ENCODE assay signal across 31 mouse cellular contexts in the genomic region with DNA sequence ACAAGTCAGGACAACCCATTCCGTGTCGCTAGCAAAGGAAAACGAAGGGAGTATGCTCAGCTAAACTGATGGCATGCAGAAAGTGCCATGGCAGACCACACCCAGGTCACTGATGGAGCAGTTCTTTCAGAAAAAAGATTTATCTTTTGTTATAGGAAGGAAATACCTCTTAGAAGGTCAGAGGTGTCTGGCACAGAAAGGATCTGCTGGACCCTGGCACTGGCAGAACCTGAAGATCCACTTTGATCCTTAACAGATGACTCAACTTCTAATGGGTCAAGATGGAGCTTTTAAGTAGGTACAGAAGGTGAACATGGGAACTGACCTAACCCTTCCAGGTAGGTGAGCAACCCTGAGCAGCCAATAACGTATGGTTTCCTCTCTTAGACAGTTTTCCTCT. TPM values are rescaled to one million over a fixed set of nuclear protein-coding genes. Genes with fewer than 3 reads are reported as not detected.
"Had no signal": no experiment of that assay in that cellular context is flagged by ENCODE, and none has a peak within 500 bp of the region (broad histone marks: within the 10 kb centered on the region; RNA-seq: fewer than 3 reads in every experiment).

No protein-coding gene starts in this region.

- ATAC-seq: forebrain, embryonic 13.5 days; forebrain, embryonic 14.5 days; forebrain, embryonic 15.5 days; forebrain, embryonic 16.5 days; forebrain, postnatal 0 days had no signal

- H3K36me3 ChIP-seq: embryonic facial prominence, embryonic 10.5 days; embryonic facial prominence, embryonic 12.5 days; embryonic facial prominence, embryonic 13.5 days; embryonic facial prominence, embryonic 15.5 days; forebrain, embryonic 10.5 days; forebrain, embryonic 12.5 days; forebrain, embryonic 15.5 days had no signal

- H3K27ac ChIP-seq: embryonic facial prominence, embryonic 10.5 days; embryonic facial prominence, embryonic 12.5 days; embryonic facial prominence, embryonic 13.5 days; embryonic facial prominence, embryonic 15.5 days; forebrain, embryonic 10.5 days; forebrain, embryonic 12.5 days; forebrain, embryonic 13.5 days; forebrain, embryonic 15.5 days; gastrocnemius, adult 2 months; heart, adult 2 months had no signal

- H3K9me3 ChIP-seq: embryonic facial prominence, embryonic 10.5 days; embryonic facial prominence, embryonic 12.5 days; embryonic facial prominence, embryonic 13.5 days; embryonic facial prominence, embryonic 15.5 days; forebrain, embryonic 10.5 days; forebrain, embryonic 12.5 days; forebrain, embryonic 13.5 days; forebrain, embryonic 15.5 days had no signal

- DNase-seq: cerebellum, adult 18-20 months; cerebellum, adult 2 months; cerebellum, adult 8-10 months; cerebellum, adult 9-10 months; cerebellum, adult 9-11 months; cerebellum, postnatal 10 days; cerebellum, postnatal 14 days; cerebellum, postnatal 25 days; cerebellum, postnatal 36 days; embryo, embryonic 11 days; forebrain, postnatal 0 days; gastrocnemius, adult 2 months; gastrocnemius, postnatal 10 days; gastrocnemius, postnatal 14 days; gastrocnemius, postnatal 25 days; gastrocnemius, postnatal 36 days; heart, adult 18-20 months; heart, adult 2 months had no signal

- H3K4me3 ChIP-seq: embryonic facial prominence, embryonic 10.5 days; embryonic facial prominence, embryonic 12.5 days; embryonic facial prominence, embryonic 13.5 days; embryonic facial prominence, embryonic 15.5 days; erythroblast, embryonic 14.5 days; forebrain, embryonic 10.5 days; forebrain, embryonic 12.5 days; forebrain, embryonic 13.5 days; forebrain, embryonic 15.5 days; gastrocnemius, adult 2 months; heart, adult 2 months had no signal

- H3K9ac ChIP-seq: embryonic facial prominence, embryonic 12.5 days; embryonic facial prominence, embryonic 13.5 days; embryonic facial prominence, embryonic 15.5 days; forebrain, embryonic 12.5 days; forebrain, embryonic 13.5 days; forebrain, embryonic 15.5 days; forebrain, postnatal 0 days had no signal

- H3K4me1 ChIP-seq: embryonic facial prominence, embryonic 15.5 days; forebrain, embryonic 10.5 days; forebrain, embryonic 12.5 days; forebrain, embryonic 13.5 days; forebrain, embryonic 15.5 days had no signal

- H3K27me3 ChIP-seq: embryonic facial prominence, embryonic 12.5 days; embryonic facial prominence, embryonic 13.5 days; embryonic facial prominence, embryonic 15.5 days; forebrain, embryonic 12.5 days; forebrain, embryonic 13.5 days; forebrain, embryonic 15.5 days had no signal

- H3K4me2 ChIP-seq: embryonic facial prominence, embryonic 12.5 days; embryonic facial prominence, embryonic 13.5 days; embryonic facial prominence, embryonic 15.5 days; forebrain, embryonic 12.5 days; forebrain, embryonic 13.5 days; forebrain, embryonic 15.5 days had no signal

RNA-seq across cellular contexts. Expression of gene Foxc1, which starts 29.4 kb away (rescaled TPM):
- total RNA-seq: common myeloid progenitor, adult 5-6 weeks; granulocyte monocyte progenitor cell, adult 5-6 weeks had no signal
- polyA plus RNA-seq: erythroblast, embryonic 14.5 days had no signal
